Mouse (Mus musculus) Muller cell, postnatal 12 days (primary cell): ENCODE results near the gene Insm1.

Experiments used
- DNase-seq: peaks from one replicate; pipeline ENCODE4 v3.0.0-alpha.2; 2015; ENCODE audit errors: inconsistent ontology term

The Insm1 gene

DNA sequence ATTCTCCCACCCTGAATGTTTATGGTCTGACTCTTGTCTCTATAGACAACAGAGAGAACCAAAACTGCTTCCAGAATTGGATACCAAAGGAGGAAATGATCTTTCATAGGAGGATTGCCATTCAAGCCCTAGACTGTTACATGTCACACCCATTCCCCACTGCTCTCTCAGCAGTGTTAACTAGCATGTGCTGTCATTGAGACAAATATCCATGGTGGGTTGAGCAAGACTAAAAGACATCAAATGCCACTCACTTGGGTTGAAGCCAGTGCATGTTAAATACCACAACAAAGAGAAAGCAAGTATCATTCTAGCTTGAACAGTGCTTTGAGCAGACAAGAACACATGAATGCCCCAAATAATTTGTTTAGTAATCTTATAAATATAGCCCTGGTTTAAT, 41.2 kb downstream of the Insm1 start:
- peak; percentile 23 for DNase-seq

DNA sequence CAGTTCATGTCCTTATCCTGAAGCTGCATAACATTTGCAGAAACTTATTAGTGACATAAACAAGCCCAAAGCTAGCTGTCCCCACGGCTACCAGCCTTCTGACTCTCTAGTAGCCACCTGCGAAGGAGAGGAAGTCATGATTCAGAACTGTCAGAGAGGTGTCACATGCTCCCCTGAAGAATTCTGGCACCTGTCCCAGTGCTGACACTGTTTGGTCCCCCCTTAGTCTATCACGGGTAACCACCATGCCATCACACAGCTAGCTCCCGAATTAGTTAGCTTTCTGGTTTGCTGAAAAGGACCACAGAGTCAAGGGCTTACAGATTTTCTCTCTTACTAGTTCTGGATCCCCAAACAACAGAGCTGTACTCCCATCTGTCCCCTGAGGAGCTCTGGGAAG, 43.3 kb downstream of the Insm1 start:
- DNase-seq, result no peak

DNA sequence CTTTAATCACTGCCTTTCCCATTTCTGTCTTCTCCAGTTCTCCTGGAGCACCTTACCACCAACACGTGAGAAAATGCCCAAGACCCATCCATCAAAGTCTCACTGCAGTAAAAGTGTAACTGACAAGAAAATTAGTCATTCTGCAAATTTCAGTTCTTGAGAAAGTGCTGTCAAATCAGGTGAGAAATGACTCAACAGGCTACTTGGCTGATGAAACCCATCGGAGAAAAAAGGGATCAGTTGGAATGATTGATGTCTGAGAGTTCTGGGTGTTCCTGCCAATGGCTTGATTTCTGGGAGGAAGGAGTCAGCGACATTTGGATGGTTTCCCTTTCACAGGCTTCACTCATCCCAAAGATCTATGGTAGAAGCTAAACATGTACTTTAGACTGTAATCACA, 44.8 kb downstream of the Insm1 start:
- no peak for DNase-seq
